Mouse (Mus musculus): ENCODE measurements around the gene Cenpf. TPM values are rescaled to one million over a fixed set of nuclear protein-coding genes. Genes with fewer than 3 reads are reported as not detected.

Gene Cenpf
- polyA plus RNA-seq, 1 experiment from 2014 or later: 125 TPM

DNA sequence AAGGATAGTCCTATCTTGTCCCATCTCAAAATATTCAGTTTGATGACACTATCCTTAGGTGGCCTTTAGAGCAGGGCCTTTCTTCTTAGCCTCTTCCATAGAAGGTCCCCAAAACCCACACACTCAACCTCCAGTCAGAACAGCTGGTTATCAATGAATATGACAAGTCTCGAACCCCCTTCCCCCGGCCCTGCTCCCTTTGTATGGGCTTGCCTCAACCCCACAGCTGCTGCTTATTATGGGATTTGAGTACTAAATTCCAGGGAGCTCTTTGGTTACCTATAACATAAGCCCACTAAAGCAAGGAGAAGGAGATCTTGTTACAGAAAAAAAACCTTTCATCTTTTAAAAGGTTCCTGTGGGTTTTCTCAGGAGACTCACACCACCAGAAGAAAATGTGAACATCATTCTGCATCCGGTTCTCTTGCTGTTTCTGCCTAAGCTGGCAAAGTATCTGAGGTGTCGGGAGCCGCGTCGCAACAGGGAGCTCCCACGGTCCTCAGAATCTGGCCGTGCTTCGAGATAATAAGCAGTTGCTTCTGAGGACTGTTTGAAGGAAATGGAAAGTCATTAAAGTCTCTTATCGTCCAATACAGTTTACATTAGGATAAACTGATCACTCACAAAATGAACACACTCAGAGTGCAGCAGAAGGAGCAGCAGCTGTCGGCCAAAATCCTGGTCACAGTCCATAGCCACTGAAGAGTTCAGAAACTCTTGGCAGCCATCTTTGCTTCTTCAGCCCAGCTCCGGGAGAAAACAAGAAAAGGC is 68.7 kb downstream of the Cenpf start:
- H3K27me3 ChIP-seq: no peaks in the 10 kb centered on the region
- H3K4me2 ChIP-seq (replicated peaks): no peak overlapping the region
- ATAC-seq (ENCODE audit: low FRiP score, low read depth): no peak
- H3K27ac ChIP-seq (replicated peaks): no peak overlapping the region
- H3K36me3 ChIP-seq: no peaks in the 10 kb centered on the region
- no peak overlapping the region for H3K4me3 ChIP-seq
- no peak overlapping the region for H3K9ac ChIP-seq (replicated peaks)
- no peaks in the 10 kb centered on the region for H3K4me1 ChIP-seq
- H3K9me3 ChIP-seq: no peaks in the 10 kb centered on the region
- 73% methylated on average over 13 of the region's 13 CpGs for WGBS

DNA sequence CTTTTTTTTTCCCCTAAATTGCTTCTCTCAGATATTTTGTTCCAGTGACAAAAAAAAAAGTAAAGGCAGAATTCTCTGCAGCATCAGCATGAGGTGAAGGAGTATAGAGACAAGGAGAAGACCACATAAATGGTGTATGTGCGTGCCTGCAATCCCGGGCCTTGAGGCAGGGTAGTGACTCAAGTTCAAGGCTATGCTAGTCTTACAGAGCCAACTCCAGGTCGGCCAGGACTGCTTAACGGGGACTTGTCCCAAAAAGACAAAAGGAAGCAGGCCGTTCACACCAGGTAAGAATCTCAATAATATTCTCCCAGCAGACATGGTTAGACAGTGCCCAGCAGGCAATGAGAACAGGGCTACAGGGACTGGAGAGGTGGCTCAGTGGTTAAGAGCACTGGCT is 70.5 kb downstream of the Cenpf start:
- Histone ChIP-seq H3K27ac (replicated peaks) (no peak overlapping the region), H3K4me1 (no peaks in the 10 kb centered on the region), H3K36me3 (no peaks in the 10 kb centered on the region), H3K9me3 (no peaks in the 10 kb centered on the region), H3K4me3 (no peak overlapping the region), H3K9ac (replicated peaks) (no peak overlapping the region), H3K4me2 (replicated peaks) (no peak overlapping the region), H3K27me3 (no peaks in the 10 kb centered on the region)
- WGBS: 89% methylated on average over 5 of the region's 5 CpGs
- ATAC-seq (ENCODE audit: low FRiP score, low read depth): no peak

- Histone ChIP-seq H3K36me3 (no peaks in the 10 kb centered on the region), H3K27me3 (no peaks in the 10 kb centered on the region), H3K4me2 (replicated peaks) (no peak overlapping the region), H3K4me1 (no peaks in the 10 kb centered on the region), H3K4me3 (no peak overlapping the region), H3K27ac (replicated peaks) (no peak overlapping the region), H3K9ac (replicated peaks) (no peak overlapping the region), H3K9me3 (no peaks in the 10 kb centered on the region)
- no peak for ATAC-seq (ENCODE audit: low FRiP score, low read depth)
- 92% methylated on average over 7 of the region's 7 CpGs for WGBS
Observed at GRCm38 (mm10) chr1:189615246-189615645, 72.6 kb downstream of the Cenpf start.

DNA sequence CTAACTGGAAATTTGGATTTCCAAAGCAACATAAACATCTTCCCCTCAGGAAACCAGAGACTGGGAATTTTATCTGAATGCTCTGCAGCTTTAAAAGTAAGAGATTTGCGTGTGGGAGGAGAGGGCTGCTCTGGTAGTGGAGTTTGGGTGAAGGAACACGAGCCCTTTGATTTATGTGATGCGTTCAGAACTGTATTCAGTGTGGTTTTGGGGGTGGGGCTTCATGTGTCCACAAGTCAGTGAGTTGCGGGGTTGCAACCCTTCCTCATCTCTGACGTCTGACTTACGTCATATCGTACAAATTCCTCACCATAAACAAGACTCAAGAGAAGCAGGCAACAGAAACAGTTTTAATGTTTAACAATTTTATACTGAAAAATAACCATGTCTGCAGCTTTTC is 74.8 kb downstream of the Cenpf start:
- no peak for ATAC-seq (ENCODE audit: low FRiP score, low read depth)
- WGBS: 83% methylated on average over 7 of the region's 7 CpGs

DNA sequence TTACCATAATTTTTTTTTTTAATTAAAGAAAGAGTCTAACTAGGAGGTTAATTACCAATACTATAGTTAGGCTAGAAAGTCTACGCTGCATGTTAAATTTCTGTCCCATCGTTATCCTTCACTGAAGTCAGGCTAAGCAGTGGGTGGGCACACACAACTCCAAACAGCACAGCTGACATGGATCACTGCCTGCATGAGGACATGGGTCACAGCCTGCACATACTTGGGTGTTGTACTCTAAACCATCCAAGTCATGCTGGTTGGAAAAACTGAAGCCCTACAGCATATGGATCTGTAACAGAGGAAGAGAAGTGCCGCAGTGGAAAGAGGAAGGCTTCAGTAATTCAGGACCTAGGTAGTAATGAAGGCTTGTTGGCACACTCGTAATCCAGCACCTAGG is 76.1 kb downstream of the Cenpf start:
- H3K27me3 ChIP-seq: no peaks in the 10 kb centered on the region
- no peak overlapping the region for H3K4me3 ChIP-seq
- 75% methylated on average over 4 of the region's 4 CpGs for WGBS
- no peak overlapping the region for H3K27ac ChIP-seq (replicated peaks)
- no peaks in the 10 kb centered on the region for H3K36me3 ChIP-seq
- no peaks in the 10 kb centered on the region for H3K9me3 ChIP-seq
- no peaks in the 10 kb centered on the region for H3K4me1 ChIP-seq
- no peak overlapping the region for H3K4me2 ChIP-seq (replicated peaks)
- H3K9ac ChIP-seq (replicated peaks): no peak overlapping the region
- ATAC-seq (ENCODE audit: low FRiP score, low read depth): no peak

More for the DNA sequence above, 74.8 kb downstream of the Cenpf start:
- H3K36me3 ChIP-seq: no peaks in the 10 kb centered on the region
- no peaks in the 10 kb centered on the region for H3K9me3 ChIP-seq
- no peak overlapping the region for H3K9ac ChIP-seq (replicated peaks)
- H3K4me1 ChIP-seq: no peaks in the 10 kb centered on the region
- no peak overlapping the region for H3K4me3 ChIP-seq
- H3K27ac ChIP-seq (replicated peaks): no peak overlapping the region
- H3K27me3 ChIP-seq: no peaks in the 10 kb centered on the region
- no peak overlapping the region for H3K4me2 ChIP-seq (replicated peaks)

GRCm38 (mm10) chr1:189608640-189609039 is 79.2 kb downstream of the Cenpf start:
- Histone ChIP-seq H3K4me3 (no peak overlapping the region), H3K9ac (replicated peaks) (no peak overlapping the region), H3K4me2 (replicated peaks) (no peak overlapping the region), H3K36me3 (no peaks in the 10 kb centered on the region), H3K27ac (replicated peaks) (no peak overlapping the region), H3K4me1 (no peaks in the 10 kb centered on the region), H3K27me3 (no peaks in the 10 kb centered on the region), H3K9me3 (no peaks in the 10 kb centered on the region)
- ATAC-seq (ENCODE audit: low FRiP score, low read depth): no peak
- 50% methylated on average over 5 of the region's 5 CpGs for WGBS

DNA sequence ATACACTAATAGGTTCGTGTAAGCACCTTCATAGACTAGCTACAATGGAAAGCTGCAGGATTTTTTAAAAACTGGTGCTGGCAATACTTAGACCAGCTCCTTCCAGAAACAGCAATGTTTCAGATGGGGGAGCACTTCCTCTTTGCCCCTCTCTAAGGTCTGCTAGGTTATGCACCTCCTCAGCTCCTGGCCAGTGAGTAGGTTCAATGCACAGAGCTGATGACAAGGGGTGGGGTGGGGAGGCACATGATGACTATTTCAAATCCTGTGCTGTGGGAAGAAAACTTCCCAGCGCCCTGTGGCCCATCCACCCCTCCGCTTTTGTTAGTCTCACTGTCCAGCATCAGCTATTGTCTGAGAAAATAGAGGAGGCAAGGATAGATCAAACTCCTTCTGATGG is 79.8 kb downstream of the Cenpf start:
- ATAC-seq (ENCODE audit: low FRiP score, low read depth): no peak
- Histone ChIP-seq H3K4me3 (no peak overlapping the region), H3K36me3 (no peaks in the 10 kb centered on the region), H3K27me3 (no peaks in the 10 kb centered on the region), H3K4me1 (no peaks in the 10 kb centered on the region), H3K9me3 (no peaks in the 10 kb centered on the region), H3K4me2 (replicated peaks) (no peak overlapping the region), H3K27ac (replicated peaks) (no peak overlapping the region), H3K9ac (replicated peaks) (no peak overlapping the region)
- WGBS: 78% methylated on average over 3 of the region's 3 CpGs

GRCm38 (mm10) chr1:189605598-189606126 is 82.2 kb downstream of the Cenpf start:
- WGBS: 91% methylated on average over 8 of the region's 8 CpGs

GRCm38 (mm10) chr1:189597096-189597495 is 90.8 kb downstream of the Cenpf start:
- no peak overlapping the region for H3K4me2 ChIP-seq (replicated peaks)
- H3K9ac ChIP-seq (replicated peaks): no peak overlapping the region
- no peak overlapping the region for H3K4me3 ChIP-seq
- 89% methylated on average over 3 of the region's 3 CpGs for WGBS
- H3K4me1 ChIP-seq: no peaks in the 10 kb centered on the region
- H3K36me3 ChIP-seq: no peaks in the 10 kb centered on the region
- H3K9me3 ChIP-seq: no peaks in the 10 kb centered on the region
- ATAC-seq (ENCODE audit: low FRiP score, low read depth): no peak
- no peaks in the 10 kb centered on the region for H3K27me3 ChIP-seq
- H3K27ac ChIP-seq (replicated peaks): no peak overlapping the region

More at GRCm38 (mm10) chr1:189605598-189606126, 82.2 kb downstream of the Cenpf start:
- Histone ChIP-seq H3K4me1 (no peaks in the 10 kb centered on the region), H3K9ac (replicated peaks) (no peak overlapping the region), H3K27ac (replicated peaks) (no peak overlapping the region), H3K36me3 (no peaks in the 10 kb centered on the region), H3K9me3 (no peaks in the 10 kb centered on the region), H3K4me2 (replicated peaks) (no peak overlapping the region), H3K4me3 (no peak overlapping the region), H3K27me3 (no peaks in the 10 kb centered on the region)
- ATAC-seq (ENCODE audit: low FRiP score, low read depth): no peak

Other genes with a start within 250 kb of the Cenpf start
- 4.0 and 4.3 TPM in 2 replicates for gene Ptpn14, start 40.2 kb upstream of the Cenpf start, polyA plus RNA-seq (2016; fragmentation: Nextera tagmentation; extraction: Ambion mirVana)
- gene Smyd2, start 234.3 kb upstream of the Cenpf start, polyA plus RNA-seq (2016; fragmentation: Nextera tagmentation; extraction: Ambion mirVana): 41.1 and 44.1 TPM in 2 replicates

Measured in midbrain, embryonic 12.5 days (tissue).